Mouse (Mus musculus) lung, postnatal 0 days (tissue): Measurements from ENCODE around the gene Olfr10.

Source experiments
- CTCF ChIP-seq: IDR thresholded peaks from 2 replicates; pipeline ENCODE4 v1.5.1; 2016; ENCODE audit warnings: antibody characterized with exemption, mild to moderate bottlenecking
- EP300 ChIP-seq: IDR thresholded peaks from 2 replicates; pipeline ENCODE4 v1.6.1; 2016; ENCODE audit warnings: antibody characterized with exemption, mild to moderate bottlenecking, control low read depth

DNA sequence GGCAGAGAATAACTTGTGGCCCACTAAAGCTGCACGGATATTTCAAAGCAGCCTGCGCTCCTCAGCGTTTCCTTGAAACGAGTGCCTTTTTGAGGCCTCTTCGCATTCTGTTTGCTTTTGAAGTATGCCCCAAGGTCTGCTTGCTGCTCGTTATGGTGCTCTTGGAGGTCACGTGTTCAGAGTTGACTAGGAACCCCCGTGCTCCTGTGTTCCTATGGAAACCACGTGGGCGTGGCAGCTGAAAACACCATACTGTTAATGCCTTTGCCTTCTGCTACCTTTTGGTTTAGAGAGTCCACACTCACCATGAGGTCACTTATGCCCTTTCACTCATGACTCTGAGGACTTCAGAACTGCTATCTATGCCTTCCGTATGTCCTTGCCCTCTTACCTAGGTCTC lies 39.9 kb upstream of the Olfr10 start:
- TF ChIP-seq CTCF (no peak), EP300 (no peak)
